Mouse (Mus musculus) embryonic fibroblast, embryonic 13.5 days (primary cell): ENCODE results near the gene Stx2.
"Not testable (repeated sequence)": the region's sequence is repeated elsewhere in the genome, so short reads cannot be mapped to it uniquely, and the experiment has no call there.

Experiments
- CTCF ChIP-seq: IDR thresholded peaks from 2 replicates; pipeline ENCODE4 v1.5.1; 2011; ENCODE audit warnings: mild to moderate bottlenecking, control low read depth, low read length, moderate library complexity, borderline replicate concordance; ENCODE audit not compliant: insufficient read depth
- POLR2A ChIP-seq: IDR thresholded peaks from 2 replicates; pipeline ENCODE4 v1.6.1; 2011; ENCODE audit warnings: low read depth, mild to moderate bottlenecking, control low read depth, low read length, moderate library complexity

DNA sequence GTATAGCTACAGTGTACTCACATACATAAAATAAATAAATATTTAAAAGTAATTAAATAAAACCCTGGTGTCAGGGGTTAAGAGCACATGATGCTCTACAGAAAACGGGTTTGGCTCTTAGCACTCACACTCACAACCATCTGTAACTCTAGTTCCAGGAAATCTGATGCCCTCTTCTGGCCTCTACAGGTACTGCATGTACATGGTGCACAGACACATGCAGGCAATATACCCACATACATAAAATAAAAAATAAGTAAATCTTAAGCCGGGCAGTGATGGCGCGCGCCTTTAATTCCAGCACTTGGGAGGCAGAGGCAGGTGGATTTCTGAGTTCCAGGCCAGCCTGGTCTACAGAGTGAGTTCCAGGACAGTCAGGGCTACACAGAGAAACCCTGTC, 54.0 kb downstream of the Stx2 start:
- TF ChIP-seq POLR2A, CTCF: not testable (repeated sequence)
